In the genomic region with DNA sequence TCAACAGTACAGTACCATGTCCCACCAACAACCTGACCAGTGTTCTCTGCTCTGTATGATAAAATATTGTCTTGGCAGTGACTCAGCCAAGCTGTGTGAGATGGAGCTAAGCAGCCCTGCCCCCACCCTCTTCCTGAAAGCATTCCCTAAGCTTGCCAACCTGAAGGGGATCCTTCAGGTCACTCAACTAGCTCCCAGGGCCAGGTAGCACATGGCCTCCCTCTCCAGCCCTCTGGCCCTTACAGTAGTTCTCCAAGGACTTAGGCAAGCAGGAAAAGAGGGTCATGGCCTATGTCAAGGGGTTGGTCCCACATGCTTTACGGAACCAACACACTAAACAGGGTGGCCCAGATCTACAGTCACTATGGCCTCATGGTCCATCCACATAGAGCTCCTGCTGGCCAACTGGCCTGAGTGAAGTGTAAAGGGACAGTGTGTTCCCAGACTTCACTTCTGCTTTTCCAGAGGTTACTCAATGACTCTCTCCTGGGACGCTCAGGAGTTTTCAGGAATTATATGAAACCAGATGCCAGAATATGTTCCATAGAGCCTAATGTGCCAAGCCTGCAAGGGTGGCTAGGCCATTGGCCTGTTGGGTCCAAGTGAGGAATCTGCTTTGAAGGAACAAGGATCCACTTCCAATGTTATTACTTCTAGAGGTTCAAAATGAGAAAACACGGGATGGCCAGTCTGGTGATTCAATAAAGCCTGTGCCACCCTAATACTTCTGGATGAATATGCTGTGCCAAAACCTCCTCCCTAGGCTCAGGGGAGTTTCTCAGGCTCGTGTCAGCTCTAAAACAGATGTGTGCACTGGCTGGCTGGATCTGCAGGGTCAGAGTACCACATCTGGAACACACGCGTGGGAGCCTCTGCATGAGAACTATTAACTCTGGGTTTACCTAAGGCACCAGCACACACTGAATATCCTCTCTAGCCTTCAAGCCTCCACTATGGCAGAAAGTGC, we compare ENCODE assay signal across 15 mouse cellular contexts. TPM values are rescaled to one million over a fixed set of nuclear protein-coding genes. Genes with fewer than 3 reads are reported as not detected.
DNase-seq lines count a peak whose midpoint lies in the region; ATAC-seq and TF ChIP-seq lines count a peak whose summit lies in the region.
"Had no signal": no experiment of that assay in that cellular context is flagged by ENCODE, and none has a peak within 500 bp of the region (broad histone marks: within the 10 kb centered on the region; RNA-seq: fewer than 3 reads in every experiment).

No protein-coding gene starts in this region.

- TF ChIP-seq CTCF in liver, embryonic 14.5 days (IDR thresholded peaks at IDR 0.05; ENCODE audit: low read depth) = no peak

- H3K9me3 ChIP-seq in heart, embryonic 10.5 days = no peaks in the 10 kb centered on the region
- no peaks in the 10 kb centered on the region for H3K9me3 ChIP-seq in liver, embryonic 12.5 days (replicated peaks)
- H3K9me3 ChIP-seq in liver, embryonic 14.5 days (ENCODE audit: control insufficient read depth, low read length) = no peaks in the 10 kb centered on the region
- H3K9me3 ChIP-seq: embryonic facial prominence, embryonic 13.5 days; forebrain, embryonic 12.5 days; kidney, embryonic 15.5 days had no signal

- WGBS in heart, embryonic 10.5 days = 90% methylated on average over 6 of the region's 6 CpGs
- 79% methylated on average over 6 of the region's 6 CpGs for WGBS in liver, embryonic 12.5 days (ENCODE audit: insufficient replicate concordance)
- WGBS in liver, embryonic 14.5 days (ENCODE audit: insufficient replicate concordance) = 77% methylated on average over 6 of the region's 6 CpGs

- peaks cover 6% of the 10 kb centered on the region; the same call in 1 of the 2 replicates for H3K36me3 ChIP-seq in heart, embryonic 10.5 days
- H3K36me3 ChIP-seq in liver, embryonic 12.5 days = peaks cover 3% of the 10 kb centered on the region; the same call in 1 of the 2 replicates
- H3K36me3 ChIP-seq in liver, embryonic 14.5 days (replicated peaks; ENCODE audit: control insufficient read depth, insufficient read depth, low read depth) = no peaks in the 10 kb centered on the region; the same call in 1 of the 2 replicates

- no peak overlapping the region for H3K4me2 ChIP-seq in liver, embryonic 12.5 days
- no peak overlapping the region for H3K4me2 ChIP-seq in liver, embryonic 14.5 days (ENCODE audit: low read depth)
- H3K4me2 ChIP-seq: embryonic facial prominence, embryonic 13.5 days; forebrain, embryonic 12.5 days; hindbrain, embryonic 14.5 days; kidney, embryonic 15.5 days had no signal

- no peak for ATAC-seq in liver, embryonic 12.5 days
- ATAC-seq in liver, embryonic 14.5 days (ENCODE audit: insufficient read depth) = no peak

- no peak overlapping the region for H3K27ac ChIP-seq in heart, embryonic 10.5 days
- H3K27ac ChIP-seq in liver, embryonic 12.5 days = no peak overlapping the region
- no peak overlapping the region for H3K27ac ChIP-seq in liver, embryonic 14.5 days
- H3K27ac ChIP-seq: embryonic facial prominence, embryonic 13.5 days; forebrain, embryonic 12.5 days; hindbrain, embryonic 14.5 days; kidney, embryonic 15.5 days had no signal

- TF ChIP-seq EP300 in liver, embryonic 14.5 days (IDR thresholded peaks at IDR 0.05; ENCODE audit: low read depth) = no peak

- DNase-seq in heart, adult 11 months = peak; percentile 98
- DNase-seq in heart, embryonic 10.5 days (ENCODE audit: low spot score) = no peak
- DNase-seq in liver = no peak
- DNase-seq in liver, embryonic 14.5 days (ENCODE audit: low read depth in 3 of 3, low spot score in 3 of 3) = no peak
- peak; percentile 78 for DNase-seq in skeletal muscle tissue, adult 2 months (ENCODE audit: low read depth, low spot score)
- DNase-seq in right cerebral cortex, postnatal 10 days (ENCODE audit: low spot score in 2 of 2) = no peak
- DNase-seq in spleen, postnatal 4 days (ENCODE audit: low spot score in 2 of 2) = no peak
- DNase-seq: layer of hippocampus, adult 9-11 months; right cerebral cortex, postnatal 14 days; thymus, postnatal 36 days had no signal

- 0 out of 2 replicates have a peak overlapping the region, but pooled peaks have one; percentile 23 for H3K9ac ChIP-seq in liver, embryonic 12.5 days
- 0 out of 2 replicates have a peak overlapping the region, but pooled peaks have one; percentile 13 for H3K9ac ChIP-seq in liver, embryonic 14.5 days (replicated peaks)
- H3K9ac ChIP-seq: embryonic facial prominence, embryonic 13.5 days; forebrain, embryonic 12.5 days; hindbrain, embryonic 14.5 days; kidney, embryonic 15.5 days had no signal

- no peak overlapping the region for H3K4me3 ChIP-seq in heart, embryonic 10.5 days
- no peak overlapping the region for H3K4me3 ChIP-seq in liver, embryonic 12.5 days
- H3K4me3 ChIP-seq in liver, embryonic 14.5 days (ENCODE audit: insufficient read depth in 1 of 2, low read depth in 2 of 2, low read length in 2 of 2) = no peak overlapping the region
- H3K4me3 ChIP-seq: embryonic facial prominence, embryonic 13.5 days; forebrain, embryonic 12.5 days; kidney, embryonic 15.5 days had no signal

- no peaks in the 10 kb centered on the region for H3K27me3 ChIP-seq in heart, embryonic 10.5 days (ENCODE audit: insufficient read depth, poor library complexity, severe bottlenecking)
- H3K27me3 ChIP-seq in liver, embryonic 12.5 days (replicated peaks) = no peaks in the 10 kb centered on the region
- H3K27me3 ChIP-seq in liver, embryonic 14.5 days (ENCODE audit: control insufficient read depth, insufficient read depth, low read length) = no peaks in the 10 kb centered on the region
- H3K27me3 ChIP-seq: embryonic facial prominence, embryonic 13.5 days; forebrain, embryonic 12.5 days; kidney, embryonic 15.5 days had no signal

- H3K4me1 ChIP-seq in heart, embryonic 10.5 days = peaks cover 30% of the 10 kb centered on the region
- H3K4me1 ChIP-seq in liver, embryonic 12.5 days = peaks cover 57% of the 10 kb centered on the region
- peaks cover 42% of the 10 kb centered on the region in 2 experiments for H3K4me1 ChIP-seq in liver, embryonic 14.5 days (replicated peaks; ENCODE audit: control insufficient read depth in 2 of 2, insufficient read depth in 2 of 2, low read length in 1 of 2)

RNA-seq across cellular contexts. Expression of gene Atp6v0d1, which starts 19.2 kb away (rescaled TPM):
- 69.7 and 70.6 TPM in 2 replicates for polyA plus RNA-seq in heart, embryonic 10.5 days (2016; fragmentation: Nextera tagmentation; extraction: Ambion mirVana)
- 47.2 and 51.0 TPM in 2 replicates for polyA plus RNA-seq in liver, embryonic 12.5 days (2016; fragmentation: Nextera tagmentation; extraction: Ambion mirVana)
- 36.0 and 40.1 TPM in 2 replicates for polyA plus RNA-seq in liver, embryonic 14.5 days (2012; rRNA removed)
- polyA plus RNA-seq in liver, embryonic 14.5 days (2014; fragmentation: Nextera tagmentation; extraction: Ambion mirVana) = 44.3 and 46.3 TPM in 2 replicates

RNA-seq across cellular contexts. Expression of gene Hsd11b2, which starts 28.1 kb away (rescaled TPM):
- 14.8 and 37.5 TPM in 2 replicates for polyA plus RNA-seq in heart, embryonic 10.5 days (2016; fragmentation: Nextera tagmentation; extraction: Ambion mirVana)
- polyA plus RNA-seq in liver, embryonic 12.5 days (2016; fragmentation: Nextera tagmentation; extraction: Ambion mirVana) = 6.0 and 6.7 TPM in 2 replicates
- polyA plus RNA-seq in liver, embryonic 14.5 days (2012; rRNA removed) = 1.1 TPM in 2 replicates
- 0.42 and 0.99 TPM in 2 replicates for polyA plus RNA-seq in liver, embryonic 14.5 days (2014; fragmentation: Nextera tagmentation; extraction: Ambion mirVana)

RNA-seq across cellular contexts. Expression of gene Zdhhc1, which starts 50.0 kb away (rescaled TPM):
- 16.1 and 21.6 TPM in 2 replicates for polyA plus RNA-seq in heart, embryonic 10.5 days (2016; fragmentation: Nextera tagmentation; extraction: Ambion mirVana)
- 4.0 and 4.6 TPM in 2 replicates for polyA plus RNA-seq in liver, embryonic 12.5 days (2016; fragmentation: Nextera tagmentation; extraction: Ambion mirVana)
- 2.2 and 2.4 TPM in 2 replicates for polyA plus RNA-seq in liver, embryonic 14.5 days (2012; rRNA removed)
- polyA plus RNA-seq in liver, embryonic 14.5 days (2014; fragmentation: Nextera tagmentation; extraction: Ambion mirVana) = 0.90 and 1.2 TPM in 2 replicates

RNA-seq across cellular contexts. Expression of gene Ripor1, which starts 58.4 kb away (rescaled TPM):
- polyA plus RNA-seq in heart, embryonic 10.5 days (2016; fragmentation: Nextera tagmentation; extraction: Ambion mirVana) = 34.8 and 37.3 TPM in 2 replicates
- polyA plus RNA-seq in liver, embryonic 12.5 days (2016; fragmentation: Nextera tagmentation; extraction: Ambion mirVana) = 14.1 and 14.5 TPM in 2 replicates
- polyA plus RNA-seq in liver, embryonic 14.5 days (2012; rRNA removed) = 4.5 and 5.4 TPM in 2 replicates
- polyA plus RNA-seq in liver, embryonic 14.5 days (2014; fragmentation: Nextera tagmentation; extraction: Ambion mirVana) = 4.9 and 6.1 TPM in 2 replicates

Comparison
In these comparisons a context has a peak if more than half of its experiments do, and no peak if none do; other contexts are left out.
1. DNase-seq: peak in heart, adult 11 months (single experiment) and skeletal muscle tissue, adult 2 months (single experiment); none in heart, embryonic 10.5 days (single experiment), liver (single experiment), liver, embryonic 14.5 days (0 of 3), right cerebral cortex, postnatal 10 days (0 of 2) and spleen, postnatal 4 days (0 of 2).